Mouse (Mus musculus) cerebellum, adult 2 months (tissue): ENCODE results near the gene Ostc.

Experiments used
- CTCF ChIP-seq: fragments of 200-500 bp; IDR thresholded peaks from 2 replicates; pipeline ENCODE4 v1.5.1; 2011; ENCODE audit warnings: low read depth, mild to moderate bottlenecking, control low read depth, low read length, moderate library complexity, borderline replicate concordance; ENCODE audit not compliant: insufficient read depth
- POLR2A ChIP-seq: fragments of 200-500 bp; IDR thresholded peaks from 2 replicates; pipeline ENCODE4 v1.6.1; 2011; ENCODE audit warnings: low read length, control low read depth, borderline replicate concordance; ENCODE audit not compliant: insufficient read depth

DNA sequence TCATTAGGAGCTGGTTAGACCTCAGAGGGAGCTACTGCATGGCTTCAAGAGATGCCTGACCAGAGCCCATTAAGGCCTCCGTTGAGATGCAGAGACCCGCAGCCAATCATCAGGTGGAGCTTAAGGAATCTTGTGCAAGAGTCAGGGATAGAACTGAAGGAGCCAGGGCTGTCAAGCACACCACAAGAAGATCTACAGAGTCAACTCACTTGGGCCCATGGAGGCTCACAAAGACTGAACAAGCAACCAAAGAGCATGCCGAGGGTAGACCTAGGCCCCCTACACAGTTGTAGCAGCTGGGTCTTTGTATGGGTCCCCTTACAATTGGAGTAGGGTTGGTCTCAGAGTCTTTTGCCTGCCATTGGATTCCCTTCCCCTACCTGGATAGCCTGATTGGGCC is 46.7 kb downstream of the Ostc start:
- TF ChIP-seq POLR2A = no peak
- TF ChIP-seq CTCF = no peak
